Mouse (Mus musculus) Muller cell, postnatal 12 days (primary cell): ENCODE results near the gene Foxp4.
"Not testable (repeated sequence)": the region's sequence is repeated elsewhere in the genome, so short reads cannot be mapped to it uniquely, and the experiment has no call there.

Experiments used
- DNase-seq: peaks from one replicate; pipeline ENCODE4 v3.0.0-alpha.2; 2015; ENCODE audit errors: inconsistent ontology term

Foxp4 gene

GRCm38 (mm10) chr17:47853336-47853735 lies 71.1 kb downstream of the Foxp4 start:
- no peak for DNase-seq

- DNase-seq = not testable (repeated sequence)
Observed at GRCm38 (mm10) chr17:47851798-47852360, 72.6 kb downstream of the Foxp4 start.

- DNase-seq = no peak
Observed at GRCm38 (mm10) chr17:47850639-47851314, 73.7 kb downstream of the Foxp4 start.

- no peak for DNase-seq
Observed at GRCm38 (mm10) chr17:47850035-47850434, 74.4 kb downstream of the Foxp4 start.

GRCm38 (mm10) chr17:47847985-47848384 lies 76.5 kb downstream of the Foxp4 start:
- DNase-seq = no peak

- DNase-seq = no peak
Observed at GRCm38 (mm10) chr17:47845609-47846008, 78.8 kb downstream of the Foxp4 start.

- no peak for DNase-seq
Observed at GRCm38 (mm10) chr17:47843465-47843864, 81.0 kb downstream of the Foxp4 start.

GRCm38 (mm10) chr17:47841931-47842623 lies 82.4 kb downstream of the Foxp4 start:
- DNase-seq = peak; percentile 92

- no peak for DNase-seq
Observed at GRCm38 (mm10) chr17:47841521-47841920, 82.9 kb downstream of the Foxp4 start.

GRCm38 (mm10) chr17:47837808-47838207 lies 86.6 kb downstream of the Foxp4 start:
- no peak for DNase-seq

GRCm38 (mm10) chr17:47834482-47834767 lies 90.0 kb downstream of the Foxp4 start, which contains the start of gene Mdfi:
Gene Mdfi (minus strand): TSS chr17:47834691.
- DNase-seq = no peak

- peak; percentile 46 for DNase-seq
Observed at GRCm38 (mm10) chr17:47833628-47834481, 90.6 kb downstream of the Foxp4 start.

GRCm38 (mm10) chr17:47833029-47833627 lies 91.3 kb downstream of the Foxp4 start:
- DNase-seq = peak; percentile 56

- no peak for DNase-seq
Observed at GRCm38 (mm10) chr17:47832501-47833028, 91.9 kb downstream of the Foxp4 start.

GRCm38 (mm10) chr17:47831772-47832171 lies 92.7 kb downstream of the Foxp4 start:
- DNase-seq = no peak

GRCm38 (mm10) chr17:47831161-47831560 lies 93.3 kb downstream of the Foxp4 start:
- peak; percentile 77 for DNase-seq

GRCm38 (mm10) chr17:47821339-47821738 lies 103.1 kb downstream of the Foxp4 start:
- no peak for DNase-seq

GRCm38 (mm10) chr17:47818038-47818725 lies 106.3 kb downstream of the Foxp4 start:
- DNase-seq = no peak
